Mouse (Mus musculus): ENCODE measurements around the gene Abi1. TPM values are rescaled to one million over a fixed set of nuclear protein-coding genes. Genes with fewer than 3 reads are reported as not detected.
"Not testable (repeated sequence)": the region's sequence is repeated elsewhere in the genome, so short reads cannot be mapped to it uniquely, and the experiment has no call there.

The Abi1 gene
- polyA plus RNA-seq, 1 experiment from 2014 or later = 57.0 TPM

DNA sequence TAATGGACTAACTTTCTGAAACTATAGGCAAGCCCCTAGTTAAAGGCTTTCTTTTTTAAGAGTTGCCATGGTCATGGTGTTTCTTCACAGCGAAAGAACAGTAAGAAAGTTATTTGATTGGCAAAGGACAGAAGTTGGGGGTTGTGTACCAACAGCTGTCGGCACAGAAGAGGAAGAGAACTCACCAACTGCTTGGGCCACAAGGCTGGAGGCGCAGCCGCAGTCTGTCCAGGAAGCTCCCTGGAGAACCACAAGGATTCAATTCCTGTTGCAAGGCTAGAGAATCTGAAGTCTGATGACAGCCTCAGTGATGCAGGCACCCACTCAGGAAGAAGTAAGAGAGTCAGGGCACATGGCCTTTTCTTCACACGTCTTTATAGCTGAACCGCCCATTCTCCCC, 12.5 kb upstream of the Abi1 start:
- H3K9me3 ChIP-seq = no peaks in the 10 kb centered on the region
- H3K9ac ChIP-seq = no peak overlapping the region
- H3K27ac ChIP-seq = no peak overlapping the region
- H3K4me1 ChIP-seq = no peaks in the 10 kb centered on the region
- H3K27me3 ChIP-seq = no peaks in the 10 kb centered on the region
- ATAC-seq (ENCODE audit: insufficient number of reproducible peaks, low FRiP score, low TSS enrichment, low read depth) = no peak
- WGBS = 67% methylated on average over 6 of the region's 6 CpGs
- H3K36me3 ChIP-seq = no peaks in the 10 kb centered on the region
- H3K4me2 ChIP-seq = no peak overlapping the region
- H3K4me3 ChIP-seq = no peak overlapping the region

DNA sequence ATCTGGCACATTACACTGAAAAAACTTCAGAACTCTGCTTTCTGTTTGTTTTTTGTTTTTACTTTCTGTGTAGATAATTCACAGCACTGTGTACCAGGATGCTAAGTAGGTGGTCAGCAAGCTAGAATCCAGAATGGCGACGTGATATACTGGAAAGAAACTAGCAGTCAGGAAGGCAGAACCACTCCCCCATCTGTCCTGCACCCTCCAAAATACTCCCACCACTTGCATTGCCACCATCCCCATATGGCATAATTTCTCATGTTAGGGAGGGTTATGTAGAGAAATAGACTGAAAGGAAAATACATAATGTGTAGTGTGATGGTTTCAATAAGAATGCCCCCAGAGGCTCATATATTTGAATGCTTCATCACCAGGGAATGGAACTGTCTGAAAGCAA, 11.8 kb upstream of the Abi1 start:
- H3K4me1 ChIP-seq = no peaks in the 10 kb centered on the region
- 73% methylated on average over 2 of the region's 2 CpGs for whole genome bisulfite sequencing
- no peaks in the 10 kb centered on the region for H3K36me3 ChIP-seq
- no peak overlapping the region for H3K9ac ChIP-seq
- H3K9me3 ChIP-seq = no peaks in the 10 kb centered on the region
- H3K27me3 ChIP-seq = no peaks in the 10 kb centered on the region
- ATAC-seq (ENCODE audit: insufficient number of reproducible peaks, low FRiP score, low TSS enrichment, low read depth) = no peak
- H3K4me2 ChIP-seq = no peak overlapping the region
- no peak overlapping the region for H3K27ac ChIP-seq
- no peak overlapping the region for H3K4me3 ChIP-seq

DNA sequence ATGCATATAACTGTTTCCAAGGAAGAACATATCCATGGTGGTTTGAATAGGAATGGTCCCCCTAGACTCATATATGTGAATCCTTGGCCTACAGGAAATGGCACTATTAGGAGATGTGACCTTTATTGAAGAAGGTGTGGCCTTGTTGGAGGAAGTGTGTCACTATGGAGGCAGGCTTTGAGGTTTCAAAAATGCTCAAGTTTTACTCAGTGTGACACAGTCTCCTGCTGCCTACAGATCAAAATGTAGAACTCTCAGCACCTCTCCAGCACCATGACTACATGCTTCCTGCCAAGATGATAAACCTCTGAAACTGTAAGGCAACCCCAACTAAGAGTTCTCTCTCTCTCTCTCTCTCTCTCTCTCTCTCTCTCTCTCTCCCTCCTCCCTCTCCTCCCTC, 8.0 kb upstream of the Abi1 start:
- Histone ChIP-seq H3K9ac (no peak overlapping the region), H3K4me2 (no peak overlapping the region), H3K4me1 (no peaks in the 10 kb centered on the region), H3K9me3 (no peaks in the 10 kb centered on the region), H3K36me3 (no peaks in the 10 kb centered on the region), H3K27me3 (no peaks in the 10 kb centered on the region), H3K27ac (no peak overlapping the region), H3K4me3 (no peak overlapping the region)
- ATAC-seq (ENCODE audit: insufficient number of reproducible peaks, low FRiP score, low TSS enrichment, low read depth) = no peak

DNA sequence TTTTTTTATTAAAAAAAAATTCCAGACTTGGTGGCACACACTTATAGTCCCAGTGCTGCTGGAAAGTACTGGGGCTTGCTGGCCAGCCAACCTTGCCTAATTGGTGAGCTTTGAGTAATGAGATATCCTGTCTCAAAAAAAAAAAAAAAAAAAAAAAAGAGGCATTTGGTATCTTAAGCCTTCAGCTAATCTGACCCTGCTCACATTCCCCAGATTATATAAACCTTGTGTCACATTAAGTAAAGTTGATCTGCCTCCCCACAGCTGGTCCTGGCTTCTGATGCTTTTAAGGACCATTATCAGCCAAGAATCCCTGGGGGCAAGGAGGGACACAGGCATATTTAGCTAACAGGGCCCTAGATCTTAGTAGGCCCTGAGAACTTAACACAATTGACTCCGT, 5.7 kb upstream of the Abi1 start:
- H3K4me1 ChIP-seq = no peaks in the 10 kb centered on the region
- H3K4me2 ChIP-seq = no peak overlapping the region
- H3K27ac ChIP-seq = no peak overlapping the region
- H3K9ac ChIP-seq = no peak overlapping the region
- no peaks in the 10 kb centered on the region for H3K36me3 ChIP-seq
- no peak overlapping the region for H3K4me3 ChIP-seq
- H3K27me3 ChIP-seq = no peaks in the 10 kb centered on the region
- no peaks in the 10 kb centered on the region for H3K9me3 ChIP-seq
- ATAC-seq (ENCODE audit: insufficient number of reproducible peaks, low FRiP score, low TSS enrichment, low read depth) = no peak
- WGBS = 32% methylated on average over 1 of the region's 1 CpGs

DNA sequence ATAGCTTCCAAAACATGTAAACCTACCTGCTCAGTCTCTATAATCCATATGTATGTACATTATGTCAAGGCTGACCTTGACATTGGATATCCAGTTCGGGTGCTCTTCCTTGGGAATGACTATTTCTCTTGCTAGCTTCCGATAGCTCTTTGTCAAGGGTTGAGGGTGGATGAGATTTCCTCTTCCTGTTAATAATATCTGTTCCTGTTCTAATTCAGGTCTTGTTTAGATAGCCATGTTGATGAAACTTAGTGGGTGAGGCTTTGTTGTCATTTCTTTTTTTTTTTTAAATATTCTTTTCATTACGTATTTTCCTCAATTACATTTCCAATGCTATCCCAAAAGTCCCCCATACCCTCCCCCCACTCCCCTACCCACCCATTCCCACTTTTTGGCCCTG, 2.1 kb upstream of the Abi1 start:
- no peaks in the 10 kb centered on the region for H3K27me3 ChIP-seq
- WGBS = 87% methylated on average over 3 of the region's 3 CpGs
- ATAC-seq (ENCODE audit: insufficient number of reproducible peaks, low FRiP score, low TSS enrichment, low read depth) = no peak
- H3K27ac ChIP-seq = no peak overlapping the region
- H3K4me2 ChIP-seq = no peak overlapping the region
- no peak overlapping the region for H3K9ac ChIP-seq
- H3K4me1 ChIP-seq = peaks cover 5% of the 10 kb centered on the region; the same call in 1 of the 2 replicates
- no peak overlapping the region for H3K4me3 ChIP-seq
- no peaks in the 10 kb centered on the region for H3K36me3 ChIP-seq
- H3K9me3 ChIP-seq = no peaks in the 10 kb centered on the region

DNA sequence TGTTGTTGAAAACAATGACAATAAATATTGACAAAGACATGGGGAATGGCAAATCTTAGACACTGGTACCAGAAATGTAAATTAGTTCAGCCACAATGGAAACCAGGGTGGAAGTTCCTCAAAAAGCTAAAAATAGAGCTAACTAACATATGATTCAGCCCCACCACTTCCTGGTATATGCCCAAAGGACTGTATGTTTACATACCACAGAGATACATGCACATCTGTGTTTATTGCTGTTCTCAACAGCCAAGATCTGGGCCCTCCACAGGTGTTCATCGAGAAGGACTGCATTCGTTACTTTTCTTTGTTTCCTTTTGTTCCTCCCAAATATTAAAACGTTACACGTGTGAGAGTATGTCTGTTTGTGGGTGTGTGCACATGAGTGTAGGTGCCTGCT, 1.4 kb upstream of the Abi1 start:
- no peak overlapping the region for H3K4me3 ChIP-seq
- ATAC-seq (ENCODE audit: insufficient number of reproducible peaks, low FRiP score, low TSS enrichment, low read depth) = no peak
- no peaks in the 10 kb centered on the region for H3K36me3 ChIP-seq
- no peaks in the 10 kb centered on the region for H3K27me3 ChIP-seq
- peaks cover 5% of the 10 kb centered on the region; the same call in 1 of the 2 replicates for H3K4me1 ChIP-seq
- WGBS = 82% methylated on average over 4 of the region's 4 CpGs
- H3K9me3 ChIP-seq = no peaks in the 10 kb centered on the region
- no peak overlapping the region for H3K9ac ChIP-seq
- H3K27ac ChIP-seq = no peak overlapping the region
- H3K4me2 ChIP-seq = no peak overlapping the region

DNA sequence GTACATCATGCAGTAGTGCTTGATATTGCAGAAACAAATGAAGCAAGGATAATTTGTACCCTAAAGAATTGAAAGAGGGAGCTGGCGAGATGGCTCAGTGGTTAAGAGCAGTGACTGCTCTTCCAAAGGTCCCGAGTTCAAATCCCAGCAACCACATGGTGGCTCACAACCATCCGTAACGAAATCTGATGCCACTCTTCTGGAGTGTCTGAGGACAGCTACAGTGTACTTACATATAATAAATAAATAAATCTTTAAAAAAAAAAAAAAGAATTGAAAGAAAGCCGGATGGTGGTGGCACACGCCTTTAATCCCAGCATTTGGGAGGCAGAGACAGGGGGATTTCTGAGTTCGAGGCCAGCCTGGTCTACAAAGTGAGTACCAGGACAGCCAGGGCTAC, 649 bp upstream of the Abi1 start:
- H3K27ac ChIP-seq = peak overlapping the region; percentile 67
- H3K36me3 ChIP-seq; H3K27me3 ChIP-seq; H3K4me2 ChIP-seq; H3K9ac ChIP-seq; H3K9me3 ChIP-seq; H3K4me1 ChIP-seq; H3K4me3 ChIP-seq; ATAC-seq (ENCODE audit: insufficient number of reproducible peaks, low FRiP score, low TSS enrichment, low read depth): not testable (repeated sequence)
- WGBS = 79% methylated on average over 7 of the region's 7 CpGs

DNA sequence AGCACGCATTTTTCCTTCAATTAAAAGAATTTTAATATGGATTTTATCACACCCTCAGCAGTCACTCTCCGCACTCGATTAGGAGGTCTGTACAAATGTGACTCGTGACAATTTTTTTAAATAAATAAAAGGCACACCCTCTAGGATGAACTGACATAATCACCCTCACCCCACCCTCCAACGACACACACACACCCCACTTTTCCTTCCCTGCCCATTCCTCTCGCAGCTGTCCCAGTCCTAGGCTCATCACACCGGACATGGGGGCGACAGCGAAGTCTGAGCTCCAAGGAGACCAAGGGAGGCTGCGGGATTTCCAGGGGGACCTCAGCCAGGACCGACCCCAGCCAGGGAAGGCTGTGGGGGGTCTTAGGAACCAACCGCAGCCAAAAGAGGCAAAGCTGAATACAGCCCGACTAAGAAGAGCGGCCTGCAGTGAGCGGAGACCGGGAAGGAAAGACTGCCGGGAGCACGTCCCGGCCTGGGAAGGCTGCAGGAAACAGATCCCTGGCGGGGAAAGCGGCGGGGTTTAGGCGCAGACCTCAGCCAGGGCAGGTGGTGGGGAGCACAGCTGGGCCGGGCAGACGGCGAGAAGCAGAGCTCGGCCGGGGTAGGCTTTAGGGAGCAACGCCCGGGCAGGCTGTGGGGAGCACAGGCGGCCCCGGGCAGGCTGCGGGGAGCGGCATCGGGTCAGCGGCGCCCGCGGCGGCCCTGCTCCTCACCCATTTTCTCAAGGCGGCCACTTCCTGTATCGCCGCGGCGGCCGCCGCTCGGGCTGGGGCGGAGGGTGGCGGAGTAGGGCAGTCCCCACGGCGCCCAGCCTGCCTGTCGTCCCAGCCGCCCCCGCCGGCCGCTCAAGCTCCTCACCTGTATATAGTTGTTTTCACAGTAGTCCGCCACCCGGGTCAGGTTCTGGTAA, 700 bp downstream of the Abi1 start:
- Histone ChIP-seq H3K4me2 (peak overlapping the region; percentile 62), H3K9ac (peak overlapping the region; percentile 88), H3K36me3 (no peaks in the 10 kb centered on the region), H3K4me3 (peak overlapping the region; percentile 99), H3K9me3 (no peaks in the 10 kb centered on the region), H3K4me1 (peaks cover 5% of the 10 kb centered on the region; the same call in 1 of the 2 replicates), H3K27ac (peak overlapping the region; percentile 97), H3K27me3 (no peaks in the 10 kb centered on the region)
- ATAC-seq (ENCODE audit: insufficient number of reproducible peaks, low FRiP score, low TSS enrichment, low read depth) = peak; percentile 70
- WGBS = under 1% methylated on average over 58 of the region's 59 CpGs

DNA sequence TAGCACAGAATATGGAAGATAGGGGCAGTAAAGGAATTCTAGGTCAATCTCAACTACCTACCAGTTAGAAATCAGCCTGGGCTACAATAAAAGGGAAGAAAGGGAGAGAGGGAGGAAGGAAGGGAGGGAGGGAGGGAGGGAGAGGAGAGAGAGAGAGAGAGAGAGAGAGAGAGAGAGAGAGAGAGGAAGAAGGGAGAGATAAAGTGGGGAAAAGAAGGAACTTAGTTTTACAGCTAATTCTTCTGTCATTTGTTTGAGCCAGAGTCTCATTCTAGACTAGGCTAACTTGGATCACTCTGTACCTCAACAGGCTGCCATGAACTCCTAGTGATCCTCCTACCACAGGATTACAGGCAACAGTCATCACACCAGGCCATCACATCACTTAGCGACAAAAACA, 4.6 kb downstream of the Abi1 start:
- 96% methylated on average over 1 of the region's 1 CpGs for WGBS
- Histone ChIP-seq H3K27me3 (no peaks in the 10 kb centered on the region), H3K4me2 (no peak overlapping the region), H3K4me3 (no peak overlapping the region), H3K27ac (no peak overlapping the region), H3K36me3 (0 out of 2 replicates have a peak, but pooled peaks cover 6% of the 10 kb centered on the region), H3K4me1 (peaks cover 5% of the 10 kb centered on the region; the same call in 1 of the 2 replicates), H3K9ac (no peak overlapping the region), H3K9me3 (no peaks in the 10 kb centered on the region)
- no peak for ATAC-seq (ENCODE audit: insufficient number of reproducible peaks, low FRiP score, low TSS enrichment, low read depth)

DNA sequence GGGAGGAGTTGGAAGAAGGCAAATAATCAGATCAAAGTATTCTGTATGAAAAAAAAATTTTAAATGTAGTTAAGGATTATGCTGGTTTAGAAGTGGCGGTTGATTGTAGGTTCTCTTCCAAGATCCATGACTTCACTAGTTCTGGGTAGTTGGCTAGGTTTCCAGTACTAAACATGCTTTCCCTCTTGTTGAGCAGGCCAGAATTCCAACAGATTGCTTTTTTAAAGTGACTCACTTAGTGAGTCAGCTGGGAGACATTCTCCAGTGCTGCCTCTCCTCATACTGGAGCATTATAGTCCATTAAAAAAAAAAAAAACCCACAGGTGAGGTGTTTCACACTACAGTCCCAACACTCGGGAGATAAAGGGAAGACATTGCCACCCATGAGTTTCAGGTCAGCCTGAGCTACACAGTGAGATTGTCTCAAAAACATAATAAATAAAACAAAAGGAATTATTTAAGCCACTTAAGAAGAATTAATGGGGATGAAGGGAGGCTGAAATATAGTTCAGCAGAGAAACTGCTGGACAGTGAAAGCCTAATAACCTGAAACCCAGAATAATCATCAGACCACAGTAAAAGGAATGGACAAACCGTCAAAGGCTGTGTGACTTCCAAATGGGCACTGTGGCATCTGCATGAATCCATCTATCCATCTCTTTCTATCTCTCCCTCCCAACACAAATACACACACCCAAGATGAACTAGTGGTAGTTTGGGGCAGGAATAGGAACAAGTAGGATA, 5.2 kb downstream of the Abi1 start:
- H3K4me2 ChIP-seq = no peak overlapping the region
- ATAC-seq (ENCODE audit: insufficient number of reproducible peaks, low FRiP score, low TSS enrichment, low read depth) = no peak
- H3K4me1 ChIP-seq = peaks cover 5% of the 10 kb centered on the region; the same call in 1 of the 2 replicates
- no peaks in the 10 kb centered on the region for H3K9me3 ChIP-seq
- peaks cover 7% of the 10 kb centered on the region; the same call in 1 of the 2 replicates for H3K36me3 ChIP-seq
- H3K27me3 ChIP-seq = no peaks in the 10 kb centered on the region
- H3K4me3 ChIP-seq = no peak overlapping the region
- no peak overlapping the region for H3K27ac ChIP-seq
- no peak overlapping the region for H3K9ac ChIP-seq
- WGBS = 73% methylated on average over 3 of the region's 3 CpGs

DNA sequence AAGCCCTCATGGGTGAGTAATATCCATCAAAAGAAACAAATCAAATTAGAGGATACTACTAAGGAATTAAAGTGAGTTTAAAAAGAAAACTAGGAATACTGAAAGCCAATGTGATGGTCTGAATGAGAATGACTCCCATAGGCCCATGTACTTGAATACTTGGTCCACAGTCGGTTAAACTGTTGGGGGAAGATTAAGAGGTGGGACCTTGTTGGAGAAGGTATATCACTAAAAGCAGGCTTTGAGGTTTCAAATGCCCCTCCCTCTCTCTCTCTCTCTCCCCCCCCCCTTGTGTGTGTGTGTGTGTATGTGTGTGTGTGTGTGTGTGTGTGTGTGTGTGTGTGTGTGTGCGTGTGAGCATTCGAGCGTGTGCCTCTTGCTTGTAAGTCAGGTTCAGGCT, 9.4 kb downstream of the Abi1 start:
- H3K27ac ChIP-seq = no peak overlapping the region
- H3K36me3 ChIP-seq = peaks cover 9% of the 10 kb centered on the region; the same call in 1 of the 2 replicates
- ATAC-seq (ENCODE audit: insufficient number of reproducible peaks, low FRiP score, low TSS enrichment, low read depth) = no peak
- WGBS = 99% methylated on average over 4 of the region's 4 CpGs
- H3K27me3 ChIP-seq = no peaks in the 10 kb centered on the region
- H3K4me3 ChIP-seq = no peak overlapping the region
- no peaks in the 10 kb centered on the region for H3K4me1 ChIP-seq
- H3K9ac ChIP-seq = no peak overlapping the region
- no peaks in the 10 kb centered on the region for H3K9me3 ChIP-seq
- H3K4me2 ChIP-seq = no peak overlapping the region

DNA sequence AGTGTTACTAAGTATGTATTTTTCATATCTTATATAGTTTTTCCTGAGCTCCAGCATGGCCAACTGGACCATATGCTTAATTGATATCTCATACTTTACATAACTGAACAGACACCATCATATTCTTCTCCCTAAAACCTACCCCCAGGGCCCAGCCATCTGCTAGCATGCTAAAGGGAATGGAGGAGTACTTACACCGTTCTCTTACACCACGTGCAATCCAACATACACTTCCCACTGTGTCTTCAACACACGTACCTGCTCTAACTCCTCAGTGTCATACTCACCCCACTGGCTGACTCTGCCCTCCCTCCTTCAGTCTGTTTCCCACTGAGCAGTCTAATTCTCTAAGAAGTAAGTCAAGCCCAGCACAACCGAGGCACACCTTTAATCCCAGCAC, 11.2 kb downstream of the Abi1 start:
- Histone ChIP-seq H3K36me3 (peaks cover 9% of the 10 kb centered on the region; the same call in 1 of the 2 replicates), H3K9ac (no peak overlapping the region), H3K27me3 (no peaks in the 10 kb centered on the region), H3K4me3 (no peak overlapping the region), H3K4me1 (no peaks in the 10 kb centered on the region), H3K9me3 (no peaks in the 10 kb centered on the region), H3K27ac (no peak overlapping the region), H3K4me2 (no peak overlapping the region)
- no peak for ATAC-seq (ENCODE audit: insufficient number of reproducible peaks, low FRiP score, low TSS enrichment, low read depth)
- WGBS = 85% methylated on average over 4 of the region's 4 CpGs

Measured in limb, embryonic 15.5 days (tissue).